Mouse (Mus musculus): ENCODE data around the gene Vmn1r179. TPM values are rescaled to one million over a fixed set of nuclear protein-coding genes. Genes with fewer than 3 reads are reported as not detected.
"Not testable (repeated sequence)": the region's sequence is repeated elsewhere in the genome, so short reads cannot be mapped to it uniquely, and the experiment has no call there.

Vmn1r179 gene
- polyA plus RNA-seq (2012; rRNA removed) = not detected in 2 replicates

DNA sequence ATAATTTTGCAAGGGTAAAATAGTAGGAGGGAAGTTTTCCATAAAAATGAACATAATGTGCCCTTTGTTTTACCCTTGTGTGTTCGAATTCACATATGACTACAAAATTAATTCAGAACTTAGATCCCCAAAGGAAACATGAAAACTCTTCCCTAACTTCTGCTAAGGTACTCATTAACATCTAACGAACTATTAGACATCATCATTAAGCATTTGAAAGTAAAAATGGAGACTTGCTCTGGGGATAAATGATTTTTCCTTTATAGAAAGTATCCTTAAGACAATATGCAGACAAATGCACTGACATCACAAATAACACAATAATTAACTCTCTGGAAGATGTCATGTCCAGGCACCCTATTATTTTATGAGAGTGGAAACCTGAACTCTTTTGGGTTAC lies at the start of gene Vmn1r179:
Gene Vmn1r179 (plus strand): TSS at position 301 of the 400 bp plus-strand sequence.
- TF ChIP-seq CTCF (IDR thresholded peaks at IDR 0.05; ENCODE audit: extremely low read depth, insufficient read length, insufficient replicate concordance, low read depth, low read length) = no peak
- TF ChIP-seq POLR2A (IDR thresholded peaks at IDR 0.05; ENCODE audit: low read depth, low read length) = no peak
- Histone ChIP-seq H3K4me3 (ENCODE audit: low read depth, low read length) (no peak within 1 kb of the TSS), H3K27ac (ENCODE audit: insufficient read depth, low read depth, low read length) (no peak within 1 kb of the TSS), H3K36me3 (ENCODE audit: control insufficient read depth, insufficient read depth, low read length) (no peaks in the 10 kb centered on the region), H3K4me1 (ENCODE audit: control insufficient read depth, insufficient read depth, insufficient read length, low read length) (no peaks in the 10 kb centered on the region), H3K27me3 (ENCODE audit: control insufficient read depth, insufficient read depth, low read length) (no peaks in the 10 kb centered on the region)
- WGBS = 37% methylated on average over 2 of the region's 2 CpGs

DNA sequence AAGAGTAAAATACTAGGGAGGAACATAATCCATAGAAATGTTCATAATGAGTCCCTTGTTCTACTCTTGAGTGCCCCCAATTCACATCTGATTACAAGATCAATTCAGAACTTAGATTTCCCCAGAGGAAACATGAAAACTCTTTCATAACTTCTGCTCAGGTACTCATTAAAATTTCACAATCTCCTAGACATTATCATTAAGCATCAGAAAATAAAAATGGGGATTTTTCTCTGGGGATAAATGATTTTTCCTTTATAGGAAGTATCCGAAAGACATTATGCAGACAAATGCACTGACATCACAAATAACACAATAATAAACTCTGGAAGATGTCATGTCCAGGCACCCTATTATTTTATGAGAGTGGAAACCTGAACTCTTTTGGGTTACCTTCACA lies 35.1 kb upstream of the Vmn1r179 start, which contains the start of gene Vmn1r178:
Gene Vmn1r178 (plus strand): TSS at position 301 of the 400 bp plus-strand sequence.
- H3K27ac ChIP-seq (ENCODE audit: insufficient read depth, low read depth, low read length) = no peak within 1 kb of the TSS
- no peaks in the 10 kb centered on the region for H3K27me3 ChIP-seq (ENCODE audit: control insufficient read depth, insufficient read depth, low read length)
- WGBS = 89% methylated on average over 1 of the region's 1 CpGs
- H3K4me3 ChIP-seq (ENCODE audit: low read depth, low read length) = no peak within 1 kb of the TSS
- TF ChIP-seq CTCF (IDR thresholded peaks at IDR 0.05; ENCODE audit: extremely low read depth, insufficient read length, insufficient replicate concordance, low read depth, low read length) (no peak), POLR2A (IDR thresholded peaks at IDR 0.05; ENCODE audit: low read depth, low read length) (no peak)
- no peaks in the 10 kb centered on the region for H3K36me3 ChIP-seq (ENCODE audit: control insufficient read depth, insufficient read depth, low read length)
- no peaks in the 10 kb centered on the region for H3K4me1 ChIP-seq (ENCODE audit: control insufficient read depth, insufficient read depth, insufficient read length, low read length)

DNA sequence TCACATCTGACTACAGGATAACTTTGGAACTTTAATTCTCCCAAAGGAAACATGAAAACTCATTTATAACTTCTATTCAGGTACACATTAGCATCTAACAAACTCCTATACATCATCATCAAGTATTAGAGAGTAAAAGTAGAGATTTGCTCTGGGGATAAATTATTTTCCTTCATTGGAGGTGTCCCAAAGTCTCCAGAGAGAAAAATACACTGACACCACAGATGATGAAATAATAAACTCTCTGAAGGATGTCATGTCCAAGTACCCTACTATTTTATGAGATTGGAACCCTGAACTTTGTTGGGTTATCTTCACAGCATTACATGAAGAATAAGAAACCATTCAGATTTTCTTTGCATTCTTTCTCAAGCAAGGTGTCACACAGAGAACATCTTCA lies 23.6 kb downstream of the Vmn1r179 start, which contains the start of gene Vmn1r180:
Gene Vmn1r180 (plus strand): TSS at position 301 of the 400 bp plus-strand sequence.
- TF ChIP-seq POLR2A (IDR thresholded peaks at IDR 0.05; ENCODE audit: low read depth, low read length) = no peak
- no peak for TF ChIP-seq CTCF (IDR thresholded peaks at IDR 0.05; ENCODE audit: extremely low read depth, insufficient read length, insufficient replicate concordance, low read depth, low read length)
- no peaks in the 10 kb centered on the region for H3K27me3 ChIP-seq (ENCODE audit: control insufficient read depth, insufficient read depth, low read length)
- H3K4me1 ChIP-seq (ENCODE audit: control insufficient read depth, insufficient read depth, insufficient read length, low read length) = no peaks in the 10 kb centered on the region
- no peak within 1 kb of the TSS for H3K4me3 ChIP-seq (ENCODE audit: low read depth, low read length)
- H3K36me3 ChIP-seq (ENCODE audit: control insufficient read depth, insufficient read depth, low read length) = no peaks in the 10 kb centered on the region
- H3K27ac ChIP-seq (ENCODE audit: insufficient read depth, low read depth, low read length) = no peak within 1 kb of the TSS

GRCm38 (mm10) chr7:23968044-23968443 lies 41.3 kb downstream of the Vmn1r179 start:
- H3K4me3 ChIP-seq (ENCODE audit: low read depth, low read length); H3K4me1 ChIP-seq (ENCODE audit: control insufficient read depth, insufficient read depth, insufficient read length, low read length); H3K36me3 ChIP-seq (ENCODE audit: control insufficient read depth, insufficient read depth, low read length); H3K27me3 ChIP-seq (ENCODE audit: control insufficient read depth, insufficient read depth, low read length); H3K27ac ChIP-seq (ENCODE audit: insufficient read depth, low read depth, low read length): not testable (repeated sequence)
- WGBS = 20% methylated on average over 3 of the region's 3 CpGs

GRCm38 (mm10) chr7:23974315-23974714 lies 47.5 kb downstream of the Vmn1r179 start, which contains the start of gene Vmn1r181:
Vmn1r181 (plus strand) TSS chr7:23974615.
- not testable (repeated sequence) for H3K4me3 ChIP-seq (ENCODE audit: low read depth, low read length); H3K36me3 ChIP-seq (ENCODE audit: control insufficient read depth, insufficient read depth, low read length); H3K27me3 ChIP-seq (ENCODE audit: control insufficient read depth, insufficient read depth, low read length); H3K27ac ChIP-seq (ENCODE audit: insufficient read depth, low read depth, low read length); H3K4me1 ChIP-seq (ENCODE audit: control insufficient read depth, insufficient read depth, insufficient read length, low read length)
- whole genome bisulfite sequencing = 84% methylated on average over 9 of the region's 9 CpGs

Other genes starting within 250 kb of the Vmn1r179 start
- gene Vmn1r173, start 226.3 kb upstream of the Vmn1r179 start, polyA plus RNA-seq (2012; rRNA removed) = not detected in 2 replicates
- not detected in 2 replicates for gene Vmn1r174, start 174.7 kb upstream of the Vmn1r179 start, polyA plus RNA-seq (2012; rRNA removed)
- not detected in 2 replicates for gene Vmn1r175, start 116.3 kb upstream of the Vmn1r179 start, polyA plus RNA-seq (2012; rRNA removed)
- not detected in 2 replicates for gene Vmn1r176, start 89.6 kb upstream of the Vmn1r179 start, polyA plus RNA-seq (2012; rRNA removed)
- gene Vmn1r177, start 60.5 kb upstream of the Vmn1r179 start, polyA plus RNA-seq (2012; rRNA removed) = not detected in 2 replicates
- gene Vmn1r178, start 35.0 kb upstream of the Vmn1r179 start, polyA plus RNA-seq (2012; rRNA removed) = not detected in 2 replicates
- gene Vmn1r180, start 23.7 kb downstream of the Vmn1r179 start, polyA plus RNA-seq (2012; rRNA removed) = not detected in 2 replicates
- gene Vmn1r181, start 47.6 kb downstream of the Vmn1r179 start, polyA plus RNA-seq (2012; rRNA removed) = not detected in 2 replicates
- gene V1rd19, start 74.7 kb downstream of the Vmn1r179 start, polyA plus RNA-seq (2012; rRNA removed) = not detected in 2 replicates
- not detected in 2 replicates for gene Vmn1r183, start 126.3 kb downstream of the Vmn1r179 start, polyA plus RNA-seq (2012; rRNA removed)
- gene Zfp180, start 154.9 kb downstream of the Vmn1r179 start, polyA plus RNA-seq (2012; rRNA removed) = 3.8 and 7.4 TPM in 2 replicates
- 0.36 and 0.60 TPM in 2 replicates for gene Zfp112, start 185.3 kb downstream of the Vmn1r179 start, polyA plus RNA-seq (2012; rRNA removed)
- gene Zfp235, start 207.2 kb downstream of the Vmn1r179 start, polyA plus RNA-seq (2012; rRNA removed) = 3.2 and 3.3 TPM in 2 replicates
- gene Zfp114, start 248.1 kb downstream of the Vmn1r179 start, polyA plus RNA-seq (2012; rRNA removed) = 0.03 and 0.08 TPM in 2 replicates

All from small intestine, adult 2 months (tissue).